Mouse (Mus musculus) retina, postnatal 7 days (tissue): Measurements from ENCODE around the gene Eid2.

ENCODE experiments used
- DNase-seq: peaks from one replicate; pipeline ENCODE4 v3.0.0-alpha.2; 2012; ENCODE audit warnings: low read depth, low spot score

Gene Eid2

DNA sequence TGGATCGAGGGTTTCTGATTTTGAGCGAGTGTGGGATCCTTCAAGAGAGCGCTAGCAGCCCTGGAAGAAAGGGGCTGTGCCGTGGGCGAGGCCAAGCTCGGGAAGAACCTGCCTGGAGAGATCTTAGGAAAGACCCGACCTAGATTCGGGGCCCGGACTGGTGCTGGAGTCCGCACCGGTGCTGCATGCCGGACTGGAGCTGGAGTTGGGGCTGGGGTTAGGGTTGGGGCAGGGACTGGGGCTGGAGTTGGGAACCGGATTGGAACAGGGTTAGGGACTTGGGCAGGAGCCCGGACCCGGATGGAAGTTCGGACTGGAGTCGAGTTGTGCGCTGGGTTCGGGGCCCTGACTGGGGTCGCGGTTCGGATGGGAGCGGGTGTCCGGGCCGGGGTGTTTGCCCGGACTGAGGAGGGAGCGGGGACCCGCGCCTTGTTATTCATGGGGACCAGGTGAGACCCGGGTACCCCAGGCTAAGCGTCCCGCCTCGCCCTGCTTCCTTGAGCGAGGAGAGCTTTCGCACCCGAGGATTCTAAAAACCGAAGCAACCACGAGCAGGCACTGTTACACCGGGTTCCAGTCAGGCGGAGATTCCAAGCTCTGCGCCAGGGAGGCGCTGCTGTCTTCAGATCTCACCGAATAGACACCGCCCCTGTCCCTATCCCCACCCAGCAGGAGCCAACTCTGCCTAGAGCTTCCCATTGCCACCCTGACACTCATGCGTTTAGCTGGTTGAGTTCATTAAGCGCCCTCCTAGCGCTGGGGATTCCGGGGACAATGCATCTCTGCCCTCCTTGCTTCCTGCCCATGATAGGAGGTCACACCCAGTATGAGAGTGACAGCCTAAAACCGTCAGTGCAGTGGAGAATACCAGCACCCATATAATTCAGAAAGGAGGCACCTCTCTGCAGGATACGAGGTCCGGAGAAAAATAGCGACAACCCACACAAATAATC, 23.2 kb downstream of the Eid2 start, which contains the start of gene Selenov:
TSS of gene Selenov (minus strand) at position 549 of the 953 bp plus-strand sequence.
- no peak for DNase-seq

- peak; percentile 75 for DNase-seq
These were observed 26.8 kb downstream of the Eid2 start for GRCm38 (mm10) chr7:28294481-28294880.

GRCm38 (mm10) chr7:28298837-28299625, 31.4 kb downstream of the Eid2 start:
- DNase-seq: peak; percentile 83

DNA sequence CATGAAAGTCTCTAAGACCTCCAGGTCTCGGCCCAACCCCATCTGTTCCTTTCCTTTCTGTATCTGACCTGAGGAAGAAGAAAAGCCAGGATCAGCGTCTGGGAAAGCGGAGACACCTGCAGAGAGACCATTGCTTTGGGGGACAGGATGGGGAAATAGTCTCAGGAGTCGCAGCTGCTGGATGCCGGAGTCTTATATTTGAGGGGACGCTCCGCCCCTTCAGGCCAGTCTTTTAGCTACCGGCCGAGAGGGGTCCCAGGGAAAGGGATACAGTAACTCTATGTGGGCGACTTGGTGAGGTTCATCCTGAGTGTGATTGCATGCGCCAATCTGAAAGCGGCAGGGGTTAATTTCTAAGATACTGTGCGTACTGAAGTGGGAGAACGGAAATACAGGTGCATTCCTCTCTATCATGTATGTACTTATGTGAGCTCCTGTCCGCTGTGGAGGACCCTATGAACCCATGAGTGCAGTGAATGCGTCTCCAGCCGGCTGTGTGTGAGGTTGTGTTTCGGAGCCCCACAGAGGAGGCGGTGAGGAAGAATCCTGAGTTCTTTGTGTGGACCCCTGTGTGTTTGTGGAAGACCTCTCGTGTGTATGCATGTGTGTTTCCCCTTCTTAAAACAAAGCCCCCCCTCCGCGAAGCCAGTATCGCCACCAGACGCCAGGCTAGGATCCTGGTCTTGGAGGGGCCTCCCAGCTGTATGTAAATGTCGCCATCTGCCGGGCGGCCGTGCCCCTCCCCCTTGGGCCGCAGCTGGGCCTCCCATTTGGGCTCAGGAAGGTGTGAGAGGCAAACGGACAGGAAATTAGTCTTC, 34.1 kb downstream of the Eid2 start, which contains the start of gene Dll3:
TSS of gene Dll3 (minus strand) at position 623 of the 818 bp plus-strand sequence.
- DNase-seq: peak; percentile 52

DNA sequence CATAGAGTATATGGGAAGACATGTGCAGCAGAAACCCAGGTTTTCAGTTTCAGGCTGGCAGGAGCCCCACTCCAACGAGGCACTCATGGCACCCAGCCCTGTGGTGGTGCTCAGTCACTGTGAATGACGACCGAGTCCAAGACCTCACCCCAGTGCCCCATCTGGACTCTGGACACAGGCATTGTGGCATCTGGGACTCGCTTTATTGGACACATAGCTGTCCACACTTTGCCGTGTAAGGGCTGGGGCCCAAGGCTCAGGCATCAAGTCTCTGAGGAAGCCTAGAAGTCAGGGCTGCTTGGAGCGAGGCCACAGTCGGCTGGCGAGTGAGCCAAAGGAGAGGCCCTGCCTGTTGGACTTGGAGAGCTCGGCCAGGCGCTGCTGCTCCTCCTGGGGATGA, 38.0 kb downstream of the Eid2 start:
- no peak for DNase-seq

DNA sequence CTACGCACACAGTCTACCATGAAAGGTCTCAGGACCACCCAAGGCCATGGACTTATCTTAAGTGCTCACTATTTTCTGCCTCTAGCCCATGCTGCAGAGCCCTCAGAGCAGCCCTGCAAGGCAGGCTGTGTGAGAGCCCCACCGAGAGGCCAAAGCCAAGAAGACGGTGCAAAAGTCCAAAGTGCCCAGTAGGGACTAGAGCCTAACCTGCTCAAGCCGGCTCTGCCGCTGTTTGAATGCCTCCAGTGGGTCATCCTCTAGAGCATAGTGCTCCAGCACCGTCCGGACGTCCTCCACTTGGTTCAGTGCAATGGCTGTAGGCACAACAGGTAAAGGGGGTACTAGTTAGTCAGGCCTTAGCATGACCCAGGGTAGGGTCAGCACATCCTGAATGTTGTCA, 38.5 kb downstream of the Eid2 start:
- DNase-seq: no peak

DNA sequence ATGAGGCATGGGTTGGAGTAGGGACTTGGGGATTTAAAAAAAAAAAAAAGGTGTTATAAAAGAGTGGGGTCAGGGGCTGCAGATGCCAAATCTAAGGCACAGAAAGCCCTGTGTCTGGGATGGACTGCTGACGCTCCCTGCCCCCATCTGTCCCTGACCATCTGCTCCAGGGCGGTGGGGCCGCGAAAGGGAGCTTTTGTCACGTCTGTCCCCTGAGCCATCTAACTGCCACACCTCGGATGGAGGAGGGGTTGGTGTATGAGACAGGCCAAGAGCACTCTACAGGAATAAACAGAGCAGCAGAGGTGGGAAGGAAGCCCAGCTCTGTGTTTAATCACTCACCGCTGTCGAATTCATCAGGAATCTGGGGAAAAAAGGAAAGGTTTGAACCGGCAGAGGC, 42.1 kb downstream of the Eid2 start:
- no peak for DNase-seq

- no peak for DNase-seq
These were observed 43.7 kb downstream of the Eid2 start for GRCm38 (mm10) chr7:28311151-28311925.

- peak; percentile 95 for DNase-seq
These were observed 44.4 kb downstream of the Eid2 start, which contains the start of gene Timm50 for GRCm38 (mm10) chr7:28311926-28312543. TSS of gene Timm50 (minus strand) at chr7:28312072.

DNA sequence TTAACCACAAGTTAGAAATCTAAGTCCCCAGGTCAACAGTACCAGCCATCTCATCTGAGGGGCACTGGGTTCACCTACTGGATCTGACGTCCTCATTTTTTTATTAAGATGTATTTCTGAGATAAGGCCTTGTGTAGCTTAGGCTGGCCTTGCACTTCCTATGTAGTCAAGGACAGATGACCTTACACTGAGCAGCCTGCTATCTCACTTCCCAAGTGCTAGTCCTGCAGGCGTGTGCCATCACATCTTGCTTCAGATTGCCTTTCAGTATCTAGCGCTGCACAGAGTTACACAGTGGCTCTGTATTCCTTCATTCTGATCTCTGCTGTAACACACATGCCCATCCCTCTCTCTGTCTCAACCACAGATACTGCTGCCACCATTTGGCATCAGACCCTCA, 50.4 kb downstream of the Eid2 start:
- DNase-seq: no peak

- no peak for DNase-seq
These were observed 51.0 kb downstream of the Eid2 start for GRCm38 (mm10) chr7:28318714-28319113.
